Mouse (Mus musculus) lung, embryonic 15.5 days (tissue): Measurements from ENCODE around the gene Fubp1. TPM values are rescaled to one million over a fixed set of nuclear protein-coding genes. Genes with fewer than 3 reads are reported as not detected.
"Not testable (repeated sequence)": the region's sequence is repeated elsewhere in the genome, so short reads cannot be mapped to it uniquely, and the experiment has no call there.

Experiments used
- ATAC-seq: fragments of 200-750 bp; cut with Nextera tagmentation; 2 replicates; pipeline ENCODE4 v1.8.0; 2017; ENCODE audit warnings: moderate number of reproducible peaks, borderline replicate concordance; ENCODE audit not compliant: low FRiP score, low TSS enrichment; ENCODE audit errors: extremely low read depth
- H3K27ac ChIP-seq: fragments of 300-500 bp; sonication (generic); 2 replicates; pipeline ENCODE4 v1.5.1; 2015; ENCODE audit warnings: moderate library complexity, mild to moderate bottlenecking, inconsistent platforms
- H3K27me3 ChIP-seq: fragments of 300-500 bp; sonication (generic); 2 replicates; pipeline ENCODE4 v1.6.1; 2015; ENCODE audit warnings: inconsistent platforms
- H3K36me3 ChIP-seq: fragments of 300-500 bp; sonication (generic); 2 replicates; pipeline ENCODE4 v1.6.1; 2015; ENCODE audit warnings: inconsistent platforms
- H3K4me1 ChIP-seq: fragments of 300-500 bp; sonication (generic); 2 replicates; pipeline ENCODE4 v1.6.1; 2015; ENCODE audit warnings: inconsistent platforms
- H3K4me2 ChIP-seq: fragments of 300-500 bp; sonication (generic); 2 replicates; pipeline ENCODE4 v1.6.1; 2015; ENCODE audit warnings: inconsistent platforms, mild to moderate bottlenecking, moderate library complexity
- H3K4me3 ChIP-seq: fragments of 300-500 bp; sonication (generic); 2 replicates; pipeline ENCODE4 v1.5.1; 2015; ENCODE audit warnings: mild to moderate bottlenecking, inconsistent platforms
- H3K9ac ChIP-seq: fragments of 300-500 bp; sonication (generic); 2 replicates; pipeline ENCODE4 v1.6.1; 2015; ENCODE audit warnings: inconsistent platforms
- H3K9me3 ChIP-seq: fragments of 300-500 bp; sonication (generic); 2 replicates; pipeline ENCODE4 v1.6.1; 2016; ENCODE audit warnings: inconsistent platforms
- WGBS: fragments of 180-500 bp; shearing (Covaris S2); methylation state at CpG from one replicate; pipeline ENCODE4 v1.1.7; 2015; 5-methylcytosine and 5-hydroxymethylcytosine counted together
- polyA plus RNA-seq: library from polyadenylated mRNA; unstranded; fragments of >200 nt; fragmentation: Nextera tagmentation; extraction: Ambion mirVana; gene quantifications from 2 replicates; pipeline ENCODE4 v1.2.1, GENCODE M21; 2015

Fubp1 gene
- polyA plus RNA-seq, 1 experiment from 2014 or later = 272 TPM

GRCm38 (mm10) chr3:152193635-152194097 lies 16.6 kb upstream of the Fubp1 start:
- Histone ChIP-seq H3K4me2 (peak overlapping the region; percentile 55), H3K4me1 (peaks cover 25% of the 10 kb centered on the region), H3K27me3 (no peaks in the 10 kb centered on the region), H3K4me3 (peak overlapping the region; percentile 50), H3K9me3 (no peaks in the 10 kb centered on the region), H3K27ac (peak overlapping the region; percentile 89), H3K36me3 (no peaks in the 10 kb centered on the region), H3K9ac (peak overlapping the region; percentile 53)
- ATAC-seq = peak; percentile 93
- under 1% methylated on average over 17 of the region's 17 CpGs for WGBS

- ATAC-seq, H3K27ac ChIP-seq, H3K4me2 ChIP-seq: not testable (repeated sequence)
These were observed 13.0 kb upstream of the Fubp1 start for GRCm38 (mm10) chr3:152197246-152197645.

GRCm38 (mm10) chr3:152199125-152199524 lies 11.1 kb upstream of the Fubp1 start:
- no peaks in the 10 kb centered on the region for H3K27me3 ChIP-seq
- H3K4me3 ChIP-seq = no peak overlapping the region
- no peaks in the 10 kb centered on the region for H3K4me1 ChIP-seq
- no peak overlapping the region for H3K4me2 ChIP-seq
- H3K9ac ChIP-seq = no peak overlapping the region
- 70% methylated on average over 3 of the region's 3 CpGs for WGBS
- no peak for ATAC-seq
- no peaks in the 10 kb centered on the region for H3K9me3 ChIP-seq
- no peaks in the 10 kb centered on the region for H3K36me3 ChIP-seq
- H3K27ac ChIP-seq = no peak overlapping the region

More at GRCm38 (mm10) chr3:152197246-152197645, 13.0 kb upstream of the Fubp1 start:
- 33% methylated on average over 2 of the region's 2 CpGs for WGBS
- H3K9me3 ChIP-seq, H3K36me3 ChIP-seq, H3K4me1 ChIP-seq, H3K27me3 ChIP-seq, H3K4me3 ChIP-seq, H3K9ac ChIP-seq: not testable (repeated sequence)

- WGBS = 82% methylated on average over 3 of the region's 3 CpGs
- no peak for ATAC-seq
- H3K27ac ChIP-seq = no peak overlapping the region
- H3K9ac ChIP-seq = no peak overlapping the region
- H3K36me3 ChIP-seq = no peaks in the 10 kb centered on the region
- no peak overlapping the region for H3K4me3 ChIP-seq
- no peaks in the 10 kb centered on the region for H3K4me1 ChIP-seq
- H3K9me3 ChIP-seq = no peaks in the 10 kb centered on the region
- H3K4me2 ChIP-seq = no peak overlapping the region
- no peaks in the 10 kb centered on the region for H3K27me3 ChIP-seq
These were observed 9.0 kb upstream of the Fubp1 start for GRCm38 (mm10) chr3:152201181-152201580.

- WGBS = 71% methylated on average over 2 of the region's 2 CpGs
- ATAC-seq = no peak
- no peaks in the 10 kb centered on the region for H3K27me3 ChIP-seq
- H3K9me3 ChIP-seq = no peaks in the 10 kb centered on the region
- H3K9ac ChIP-seq = no peak overlapping the region
- H3K4me2 ChIP-seq = no peak overlapping the region
- H3K27ac ChIP-seq = no peak overlapping the region
- no peak overlapping the region for H3K4me3 ChIP-seq
- H3K4me1 ChIP-seq = no peaks in the 10 kb centered on the region
- H3K36me3 ChIP-seq = no peaks in the 10 kb centered on the region
These were observed 8.6 kb upstream of the Fubp1 start for GRCm38 (mm10) chr3:152201651-152202050.

- H3K4me2 ChIP-seq = no peak overlapping the region
- no peak overlapping the region for H3K27ac ChIP-seq
- H3K4me1 ChIP-seq = no peaks in the 10 kb centered on the region
- H3K9me3 ChIP-seq = no peaks in the 10 kb centered on the region
- H3K36me3 ChIP-seq = no peaks in the 10 kb centered on the region
- no peak for ATAC-seq
- no peak overlapping the region for H3K9ac ChIP-seq
- no peaks in the 10 kb centered on the region for H3K27me3 ChIP-seq
- no peak overlapping the region for H3K4me3 ChIP-seq
These were observed 7.3 kb upstream of the Fubp1 start for GRCm38 (mm10) chr3:152202942-152203341.

- H3K9ac ChIP-seq = no peak overlapping the region
- peaks cover 2% of the 10 kb centered on the region; the same call in 1 of the 2 replicates for H3K4me1 ChIP-seq
- H3K27me3 ChIP-seq = no peaks in the 10 kb centered on the region
- H3K4me3 ChIP-seq = no peak overlapping the region
- no peaks in the 10 kb centered on the region for H3K9me3 ChIP-seq
- 81% methylated on average over 6 of the region's 6 CpGs for whole genome bisulfite sequencing
- H3K27ac ChIP-seq = no peak overlapping the region
- no peaks in the 10 kb centered on the region for H3K36me3 ChIP-seq
- no peak for ATAC-seq
- H3K4me2 ChIP-seq = no peak overlapping the region
These were observed 6.8 kb upstream of the Fubp1 start for GRCm38 (mm10) chr3:152203411-152203810.

- H3K4me1 ChIP-seq = peaks cover 6% of the 10 kb centered on the region
- H3K4me2 ChIP-seq = no peak overlapping the region
- H3K36me3 ChIP-seq = no peaks in the 10 kb centered on the region
- no peak overlapping the region for H3K4me3 ChIP-seq
- 36% methylated on average over 3 of the region's 3 CpGs for WGBS
- H3K27ac ChIP-seq = no peak overlapping the region
- no peaks in the 10 kb centered on the region for H3K9me3 ChIP-seq
- no peak overlapping the region for H3K9ac ChIP-seq
- no peak for ATAC-seq
- H3K27me3 ChIP-seq = no peaks in the 10 kb centered on the region
These were observed 6.2 kb upstream of the Fubp1 start for GRCm38 (mm10) chr3:152203996-152204395.

- no peak overlapping the region for H3K9ac ChIP-seq
- H3K27me3 ChIP-seq = no peaks in the 10 kb centered on the region
- H3K27ac ChIP-seq = no peak overlapping the region
- 73% methylated on average over 3 of the region's 3 CpGs for WGBS
- H3K36me3 ChIP-seq = no peaks in the 10 kb centered on the region
- no peak overlapping the region for H3K4me3 ChIP-seq
- H3K9me3 ChIP-seq = no peaks in the 10 kb centered on the region
- ATAC-seq = no peak
- peaks cover 8% of the 10 kb centered on the region for H3K4me1 ChIP-seq
- H3K4me2 ChIP-seq = no peak overlapping the region
These were observed 5.6 kb upstream of the Fubp1 start for GRCm38 (mm10) chr3:152204577-152204976.

GRCm38 (mm10) chr3:152207156-152207555 lies 3.1 kb upstream of the Fubp1 start:
- WGBS = 89% methylated on average over 4 of the region's 4 CpGs
- H3K36me3 ChIP-seq = no peaks in the 10 kb centered on the region
- ATAC-seq = no peak
- H3K9me3 ChIP-seq = no peaks in the 10 kb centered on the region
- no peaks in the 10 kb centered on the region for H3K27me3 ChIP-seq
- peaks cover 12% of the 10 kb centered on the region for H3K4me1 ChIP-seq
- H3K9ac ChIP-seq = no peak overlapping the region
- H3K4me2 ChIP-seq = no peak overlapping the region
- H3K4me3 ChIP-seq = no peak overlapping the region
- no peak overlapping the region for H3K27ac ChIP-seq

- Histone ChIP-seq H3K27me3 (no peaks in the 10 kb centered on the region), H3K36me3 (no peaks in the 10 kb centered on the region), H3K4me1 (peaks cover 23% of the 10 kb centered on the region), H3K27ac (no peak overlapping the region), H3K9ac (no peak overlapping the region), H3K9me3 (no peaks in the 10 kb centered on the region), H3K4me3 (no peak overlapping the region), H3K4me2 (peak overlapping the region; percentile 58)
- ATAC-seq = no peak
- 84% methylated on average over 7 of the region's 7 CpGs for WGBS
These were observed 1.9 kb upstream of the Fubp1 start for GRCm38 (mm10) chr3:152208096-152208885.

GRCm38 (mm10) chr3:152209177-152209966 lies 850 bp upstream of the Fubp1 start:
- peak; percentile 32 for ATAC-seq
- Histone ChIP-seq H3K27ac (peak overlapping the region; percentile 98), H3K36me3 (no peaks in the 10 kb centered on the region), H3K9me3 (no peaks in the 10 kb centered on the region), H3K4me3 (peak overlapping the region; percentile 98), H3K4me1 (peaks cover 25% of the 10 kb centered on the region), H3K4me2 (peak overlapping the region; percentile 58), H3K27me3 (no peaks in the 10 kb centered on the region), H3K9ac (peak overlapping the region; percentile 100)
- under 1% methylated on average over 25 of the region's 25 CpGs for WGBS
